Mouse (Mus musculus) spleen, postnatal 36 days (tissue): ENCODE data around the gene Myo16.

Experiments used
- DNase-seq, 2 experiments: peaks; one replicate each; pipeline ENCODE4 v3.0.0; 2022; ENCODE audit warnings: low spot score in 2 of 2, mixed read lengths in 1 of 2

Myo16 gene

GRCm38 (mm10) chr8:10153611-10154438 lies at the start of gene Myo16:
Myo16 (plus strand) TSS chr8:10153911.
- DNase-seq = no peak

- DNase-seq = no peak
Observed at GRCm38 (mm10) chr8:10108516-10109271, 45.0 kb upstream of the Myo16 start.

GRCm38 (mm10) chr8:10122749-10123148 lies 31.0 kb upstream of the Myo16 start:
- no peak for DNase-seq

- no peak for DNase-seq
Observed at GRCm38 (mm10) chr8:10123412-10123811, 30.3 kb upstream of the Myo16 start.

GRCm38 (mm10) chr8:10125684-10126083 lies 28.0 kb upstream of the Myo16 start:
- DNase-seq = no peak

GRCm38 (mm10) chr8:10130513-10131414 lies 22.9 kb upstream of the Myo16 start:
- DNase-seq = no peak

GRCm38 (mm10) chr8:10139536-10139935 lies 14.2 kb upstream of the Myo16 start:
- DNase-seq = no peak

- no peak for DNase-seq
Observed at GRCm38 (mm10) chr8:10143961-10144360, 9.8 kb upstream of the Myo16 start.

GRCm38 (mm10) chr8:10151692-10152247 lies 1.9 kb upstream of the Myo16 start:
- DNase-seq = no peak

- no peak for DNase-seq
Observed at GRCm38 (mm10) chr8:10154439-10154745, 681 bp downstream of the Myo16 start.

GRCm38 (mm10) chr8:10155075-10155474 lies 1.4 kb downstream of the Myo16 start:
- no peak for DNase-seq

- DNase-seq = no peak
Observed at GRCm38 (mm10) chr8:10161106-10161505, 7.4 kb downstream of the Myo16 start.

- DNase-seq = no peak
Observed at GRCm38 (mm10) chr8:10164959-10165358, 11.2 kb downstream of the Myo16 start.

- DNase-seq = no peak
Observed at GRCm38 (mm10) chr8:10168326-10168725, 14.6 kb downstream of the Myo16 start.

GRCm38 (mm10) chr8:10169894-10170293 lies 16.2 kb downstream of the Myo16 start:
- no peak for DNase-seq

GRCm38 (mm10) chr8:10171321-10171720 lies 17.6 kb downstream of the Myo16 start:
- DNase-seq = no peak

GRCm38 (mm10) chr8:10172278-10172677 lies 18.6 kb downstream of the Myo16 start:
- DNase-seq = no peak

- DNase-seq = no peak
Observed at GRCm38 (mm10) chr8:10173033-10173747, 19.5 kb downstream of the Myo16 start.

GRCm38 (mm10) chr8:10174201-10174840 lies 20.6 kb downstream of the Myo16 start:
- DNase-seq = no peak

GRCm38 (mm10) chr8:10174841-10175680 lies 21.4 kb downstream of the Myo16 start:
- no peak for DNase-seq
